Mouse (Mus musculus): ENCODE measurements around the gene Fthl17b.
"Not testable (repeated sequence)": the region's sequence is repeated elsewhere in the genome, so short reads cannot be mapped to it uniquely, and the experiment has no call there.

Fthl17b gene

DNA sequence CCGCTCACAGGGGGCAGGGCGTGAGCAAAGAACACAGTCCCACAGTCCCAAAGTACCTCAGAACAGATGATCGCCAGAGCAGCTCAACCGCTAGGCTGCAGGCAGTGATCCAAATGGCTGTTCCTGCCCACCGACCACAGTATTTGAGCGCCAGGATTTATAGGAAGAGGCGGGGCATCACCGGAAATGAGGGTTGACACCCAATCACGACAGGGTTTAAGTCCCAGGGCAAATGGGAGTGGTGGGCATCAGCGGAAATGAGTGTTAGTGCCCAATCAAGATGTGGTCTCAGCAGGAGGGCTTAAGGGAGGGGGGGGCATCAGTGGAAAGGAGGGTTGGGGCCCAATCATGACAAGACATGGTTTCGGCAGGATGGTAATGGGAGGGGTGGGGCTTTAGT lies at the start of gene Fthl17b:
Gene Fthl17b, minus strand, starts transcription at position 101 of the 400 bp plus-strand sequence.
- DNase-seq (ENCODE audit: low spot score in 2 of 2): not testable (repeated sequence)

DNA sequence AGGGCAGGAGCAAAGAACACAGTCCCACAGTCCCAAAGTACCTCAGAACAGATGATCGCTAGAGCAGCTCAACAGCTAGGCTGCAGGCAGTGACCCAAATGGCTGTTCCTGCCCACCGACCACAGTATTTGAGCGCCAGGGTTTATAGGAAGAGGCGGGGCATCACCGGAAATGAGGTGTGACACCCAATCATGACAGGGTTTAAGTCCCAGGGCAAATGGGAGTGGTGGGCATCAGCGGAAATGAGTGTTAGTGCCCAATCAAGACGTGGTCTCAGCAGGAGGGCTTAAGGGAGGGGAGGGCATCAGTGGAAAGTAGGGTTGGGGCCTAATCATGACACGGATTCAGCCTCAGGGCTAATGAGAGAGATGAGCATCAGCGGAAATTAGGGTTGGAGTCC lies 23.9 kb upstream of the Fthl17b start, which contains the start of gene Fthl17d:
Gene Fthl17d, minus strand, starts transcription at position 101 of the 400 bp plus-strand sequence.
- DNase-seq (ENCODE audit: low spot score in 2 of 2): not testable (repeated sequence)

DNA sequence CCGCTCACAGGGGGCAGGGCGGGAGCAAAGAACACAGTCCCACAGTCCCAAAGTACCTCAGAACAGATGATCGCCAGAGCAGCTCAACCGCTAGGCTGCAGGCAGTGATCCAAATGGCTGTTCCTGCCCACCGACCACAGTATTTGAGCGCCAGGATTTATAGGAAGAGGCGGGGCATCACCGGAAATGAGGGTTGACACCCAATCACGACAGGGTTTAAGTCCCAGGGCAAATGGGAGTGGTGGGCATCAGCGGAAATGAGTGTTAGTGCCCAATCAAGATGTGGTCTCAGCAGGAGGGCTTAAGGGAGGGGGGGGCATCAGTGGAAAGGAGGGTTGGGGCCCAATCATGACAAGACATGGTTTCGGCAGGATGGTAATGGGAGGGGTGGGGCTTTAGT lies 13.7 kb upstream of the Fthl17b start, which contains the start of gene Fthl17c:
Gene Fthl17c, minus strand, starts transcription at position 101 of the 400 bp plus-strand sequence.
- not testable (repeated sequence) for DNase-seq (ENCODE audit: low spot score in 2 of 2)

DNA sequence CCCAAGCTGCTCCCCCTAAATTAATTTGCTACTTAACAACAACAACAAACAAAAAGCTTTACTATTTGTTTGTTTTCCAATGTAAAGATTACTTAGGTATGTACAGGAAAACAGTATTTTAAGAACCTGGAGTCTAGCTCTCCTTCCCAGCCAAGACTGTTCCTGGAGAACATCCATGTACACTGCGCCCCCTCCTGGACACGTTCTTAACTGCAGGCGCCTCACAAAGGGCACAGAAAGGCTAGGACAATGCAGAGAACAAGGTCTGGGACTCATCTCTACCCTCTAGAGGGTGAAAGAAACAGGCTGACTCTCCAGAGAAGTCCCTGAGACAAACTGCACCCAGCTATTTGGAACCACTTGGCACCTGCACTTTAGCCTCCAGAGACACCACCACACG lies 1.8 kb upstream of the Fthl17b start:
- DNase-seq (ENCODE audit: low spot score in 2 of 2): peak in 1 of 2 experiments; percentile 18

DNA sequence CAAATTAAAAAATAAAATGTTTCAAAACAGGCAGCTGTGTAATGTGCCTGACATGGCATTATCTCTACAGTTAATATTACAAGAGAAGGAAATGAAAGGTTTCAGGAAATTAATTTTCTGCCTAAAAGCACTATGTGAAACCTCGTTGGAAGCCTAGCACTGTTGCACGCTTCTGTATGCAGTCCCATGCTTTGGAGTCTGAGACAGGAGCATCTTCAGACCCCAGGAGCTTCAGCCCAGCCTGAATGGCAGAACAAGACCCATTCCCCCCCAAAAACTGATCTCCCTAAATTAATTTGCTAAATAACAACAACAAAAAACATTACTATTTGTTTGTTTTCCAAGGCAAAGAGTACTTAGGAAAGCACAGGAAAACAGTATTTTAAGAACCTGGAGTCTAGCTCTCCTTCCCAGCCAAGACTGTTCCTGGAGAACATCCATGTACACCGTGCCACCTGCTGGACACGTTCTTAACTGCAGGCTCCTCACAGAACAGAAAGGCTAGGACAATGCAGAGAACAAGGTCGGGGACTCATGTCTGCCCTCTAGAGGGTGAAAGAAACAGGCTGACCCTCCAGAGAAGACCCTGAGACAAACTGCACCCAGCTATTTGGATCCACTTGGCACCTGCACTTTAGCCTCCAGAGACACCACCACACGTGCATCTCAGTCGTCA lies 14.5 kb downstream of the Fthl17b start:
- DNase-seq (ENCODE audit: low spot score in 2 of 2): peak; percentile 85 to 90

DNA sequence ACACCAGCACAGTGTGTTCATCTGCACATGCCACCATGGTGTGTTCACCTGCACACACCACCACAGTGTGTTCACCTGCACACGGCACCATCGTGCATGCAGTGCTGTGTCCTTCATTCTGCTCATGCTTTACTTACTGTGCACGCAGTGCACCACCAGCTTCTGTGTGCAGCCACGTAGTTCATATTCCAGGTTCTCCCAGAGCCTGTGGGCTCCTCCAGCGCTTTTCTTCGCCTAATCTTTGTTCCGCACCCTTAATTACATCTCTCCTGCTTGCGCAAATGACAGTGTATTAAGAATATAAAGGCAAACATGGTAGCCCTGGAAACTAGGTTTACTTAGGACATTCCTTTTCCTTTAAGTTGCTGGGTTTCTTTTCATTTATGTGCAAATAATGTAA lies 18.7 kb downstream of the Fthl17b start:
- no peak for DNase-seq (ENCODE audit: low spot score in 2 of 2)

DNA sequence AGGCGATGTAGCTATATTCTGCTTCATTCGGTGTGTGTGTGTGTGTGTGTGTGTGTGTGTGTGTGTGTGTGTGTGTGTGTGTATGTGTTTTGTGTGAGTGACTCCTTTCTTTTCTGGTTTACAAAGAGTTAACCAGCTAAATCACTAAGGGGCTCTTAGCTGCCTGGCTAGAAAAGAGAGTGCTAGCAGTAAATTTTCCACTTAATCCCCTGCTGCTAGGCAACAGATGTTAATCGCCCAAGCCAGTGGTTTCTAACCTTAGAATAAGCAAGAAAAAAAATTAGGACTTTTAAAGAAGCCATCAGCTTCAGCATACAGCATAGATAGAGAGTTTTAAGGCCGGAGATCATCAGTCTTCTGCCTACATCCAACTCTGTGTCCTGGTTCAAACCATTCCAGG lies 35.5 kb downstream of the Fthl17b start:
- no peak for DNase-seq (ENCODE audit: low spot score in 2 of 2)

DNA sequence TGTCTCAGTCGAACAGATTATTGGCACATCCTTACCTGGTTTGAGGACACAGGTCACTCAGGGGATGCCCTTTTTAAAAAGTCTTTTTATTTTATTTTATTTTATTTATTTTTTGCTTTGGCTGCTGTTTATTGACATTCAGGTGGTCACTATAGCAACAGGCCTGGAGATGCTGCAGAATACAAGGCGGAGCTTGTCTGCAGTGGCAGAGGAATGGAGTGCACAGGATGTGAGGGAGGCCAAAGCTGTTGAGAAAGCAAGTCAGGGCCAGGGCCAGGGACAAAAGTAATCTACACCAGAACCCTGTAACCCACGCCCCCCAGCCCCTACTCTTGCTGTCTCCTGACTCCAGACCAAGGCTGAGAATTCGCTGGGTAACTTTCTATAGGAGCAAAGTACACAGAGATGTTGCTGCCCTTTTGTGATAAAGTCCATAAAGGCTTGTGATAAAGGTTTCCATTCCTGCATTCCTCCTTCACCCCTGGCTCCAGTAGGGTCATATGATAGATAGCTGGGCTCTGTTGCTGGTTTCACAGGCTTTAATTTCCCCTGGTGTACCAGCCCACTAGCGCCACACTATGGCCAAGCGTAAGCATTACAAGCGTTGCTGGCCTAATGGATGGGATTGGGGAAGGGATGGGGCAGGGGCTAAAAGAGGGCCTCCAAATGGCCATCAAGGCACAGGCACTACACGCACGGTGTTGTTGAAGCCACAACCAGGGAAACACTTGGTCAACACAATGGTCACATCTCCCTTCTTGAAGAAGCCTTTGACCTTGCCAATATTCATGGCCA lies 40.8 kb downstream of the Fthl17b start:
- DNase-seq (ENCODE audit: low spot score in 2 of 2): peak in 1 of 2 experiments; percentile 23

DNA sequence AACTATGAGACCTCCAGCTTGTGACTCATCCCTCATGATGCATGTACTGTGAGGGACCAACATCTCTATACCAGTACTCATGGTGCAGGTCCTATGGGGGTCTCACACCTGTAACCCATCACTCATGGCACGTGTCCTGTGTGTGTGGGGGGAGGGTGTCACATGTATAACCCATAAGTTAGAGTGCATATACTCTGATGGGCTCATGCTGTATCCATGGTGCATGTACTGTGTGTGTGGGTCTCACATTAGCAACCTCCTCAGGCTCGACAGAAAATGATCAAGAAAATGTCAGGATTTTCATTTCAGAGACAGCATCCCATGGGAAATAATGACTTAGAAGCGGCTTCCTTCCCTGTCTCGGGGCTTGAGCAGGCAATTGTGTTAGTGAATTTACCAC lies 41.7 kb downstream of the Fthl17b start:
- DNase-seq (ENCODE audit: low spot score in 2 of 2): no peak
